Mouse (Mus musculus) olfactory bulb, adult 2 months (tissue): ENCODE measurements around the gene Cavin4. TPM values are rescaled to one million over a fixed set of nuclear protein-coding genes. Genes with fewer than 3 reads are reported as not detected.
"Not testable (repeated sequence)": the region's sequence is repeated elsewhere in the genome, so short reads cannot be mapped to it uniquely, and the experiment has no call there.

Source experiments
- H3K27ac ChIP-seq: fragments of 200-500 bp; 2 replicates; pipeline ENCODE4 v1.5.1; 2012; ENCODE audit warnings: low read depth, low read length; ENCODE audit not compliant: insufficient read depth
- H3K4me1 ChIP-seq: fragments of 200-500 bp; 2 replicates; pipeline ENCODE4 v1.6.1; 2012; ENCODE audit warnings: low read length; ENCODE audit not compliant: control insufficient read depth, insufficient read depth
- H3K4me3 ChIP-seq: fragments of 200-500 bp; 2 replicates; pipeline ENCODE4 v1.5.1; 2012; ENCODE audit warnings: mild to moderate bottlenecking, low read depth, low read length, moderate library complexity; ENCODE audit not compliant: insufficient read depth
- CTCF ChIP-seq: fragments of 200-500 bp; IDR thresholded peaks from 2 replicates; pipeline ENCODE4 v1.5.1; 2012; ENCODE audit warnings: low read depth, mild to moderate bottlenecking, low read length, moderate library complexity; ENCODE audit not compliant: insufficient read depth
- POLR2A ChIP-seq: fragments of 200-500 bp; IDR thresholded peaks from 2 replicates; pipeline ENCODE4 v1.6.1; 2012; ENCODE audit warnings: mild to moderate bottlenecking, low read depth, low read length, moderate library complexity; ENCODE audit not compliant: insufficient read depth
- WGBS: fragments of 180-500 bp; shearing (Covaris S2); methylation state at CpG from one replicate; pipeline ENCODE4 v1.1.7; 2018; 5-methylcytosine and 5-hydroxymethylcytosine counted together
- polyA plus RNA-seq: library from polyadenylated mRNA; stranded (reverse); fragments of >200 nt; gene quantifications from 2 replicates; pipeline ENCODE4 v1.2.4, GENCODE M21; 2012; ENCODE audit warnings: low replicate concordance; ENCODE audit not compliant: missing spikeins, insufficient read depth, insufficient read length

Gene Cavin4
- polyA plus RNA-seq, 1 experiment: not detected

- 67% methylated on average over 7 of the region's 7 CpGs for WGBS
- Histone ChIP-seq H3K4me1 (peaks cover 5% of the 10 kb centered on the region; the same call in 1 of the 2 replicates), H3K4me3 (no peak overlapping the region), H3K27ac (no peak overlapping the region)
- no peak for TF ChIP-seq CTCF
- TF ChIP-seq POLR2A: no peak
Observed at GRCm38 (mm10) chr4:48660619-48661575, 2.4 kb upstream of the Cavin4 start.

GRCm38 (mm10) chr4:48664021-48664420 is 707 bp downstream of the Cavin4 start:
- 91% methylated on average over 6 of the region's 6 CpGs for WGBS
- Histone ChIP-seq H3K4me1 (peaks cover 10% of the 10 kb centered on the region), H3K27ac (no peak overlapping the region), H3K4me3 (no peak overlapping the region)
- no peak for TF ChIP-seq POLR2A
- no peak for TF ChIP-seq CTCF

GRCm38 (mm10) chr4:48667279-48667678 is 4.0 kb downstream of the Cavin4 start:
- Histone ChIP-seq H3K27ac (no peak overlapping the region), H3K4me1 (peaks cover 10% of the 10 kb centered on the region), H3K4me3 (no peak overlapping the region)
- TF ChIP-seq CTCF (no peak), POLR2A (no peak)
- WGBS: 59% methylated on average over 6 of the region's 6 CpGs

- Histone ChIP-seq H3K4me1 (no peaks in the 10 kb centered on the region), H3K4me3 (no peak overlapping the region), H3K27ac (no peak overlapping the region)
- WGBS: 80% methylated on average over 5 of the region's 5 CpGs
- no peak for TF ChIP-seq CTCF
- no peak for TF ChIP-seq POLR2A
Observed at GRCm38 (mm10) chr4:48672915-48673314, 9.6 kb downstream of the Cavin4 start.

- 92% methylated on average over 7 of the region's 7 CpGs for WGBS
- H3K27ac ChIP-seq: no peak overlapping the region
- no peaks in the 10 kb centered on the region for H3K4me1 ChIP-seq
- no peak for TF ChIP-seq POLR2A
- no peak for TF ChIP-seq CTCF
- no peak overlapping the region for H3K4me3 ChIP-seq
Observed at GRCm38 (mm10) chr4:48674412-48674811, 11.1 kb downstream of the Cavin4 start.

- TF ChIP-seq CTCF: no peak
- no peak for TF ChIP-seq POLR2A
- H3K4me3 ChIP-seq: no peak overlapping the region
- 81% methylated on average over 13 of the region's 13 CpGs for WGBS
- no peaks in the 10 kb centered on the region for H3K4me1 ChIP-seq
- H3K27ac ChIP-seq: no peak overlapping the region
Observed at GRCm38 (mm10) chr4:48676570-48677185, 13.4 kb downstream of the Cavin4 start.

GRCm38 (mm10) chr4:48677276-48677675 is 14.0 kb downstream of the Cavin4 start:
- Histone ChIP-seq H3K4me3 (no peak overlapping the region), H3K4me1 (no peaks in the 10 kb centered on the region), H3K27ac (no peak overlapping the region)
- WGBS: 96% methylated on average over 8 of the region's 8 CpGs
- TF ChIP-seq CTCF (no peak), POLR2A (no peak)

GRCm38 (mm10) chr4:48677812-48678211 is 14.5 kb downstream of the Cavin4 start:
- H3K4me1 ChIP-seq: no peaks in the 10 kb centered on the region
- no peak overlapping the region for H3K4me3 ChIP-seq
- no peak overlapping the region for H3K27ac ChIP-seq
- 80% methylated on average over 2 of the region's 2 CpGs for WGBS
- TF ChIP-seq CTCF: no peak

- 89% methylated on average over 9 of the region's 9 CpGs for WGBS
- Histone ChIP-seq H3K4me3 (no peak overlapping the region), H3K27ac (no peak overlapping the region), H3K4me1 (no peaks in the 10 kb centered on the region)
- TF ChIP-seq CTCF: no peak
- TF ChIP-seq POLR2A: no peak
Observed at GRCm38 (mm10) chr4:48678793-48679192, 15.5 kb downstream of the Cavin4 start.

GRCm38 (mm10) chr4:48679728-48680127 is 16.4 kb downstream of the Cavin4 start:
- 64% methylated on average over 6 of the region's 6 CpGs for WGBS
- not testable (repeated sequence) for H3K4me1 ChIP-seq, H3K4me3 ChIP-seq, H3K27ac ChIP-seq
